Mouse (Mus musculus) gastrocnemius, postnatal 25 days (tissue): ENCODE results near the gene Ncbp2. TPM values are rescaled to one million over a fixed set of nuclear protein-coding genes. Genes with fewer than 3 reads are reported as not detected.

Experiments used
- DNase-seq: peaks from one replicate; pipeline ENCODE4 v3.0.0; 2022
- long read RNA-seq, 2 experiments: library from polyadenylated mRNA; stranded (forward); transcript quantifications; one replicate each; pipeline ENCODE4 v2.0.0; 2021
- total RNA-seq, 2 experiments: library from RNA; stranded (reverse); gene quantifications; 1 replicate in 1 of 2; 2 replicates in 1 of 2; pipeline ENCODE4 v1.2.3; 2021

Gene Ncbp2
- total RNA-seq, result 10 to 100 TPM; 14.5 to 15.3 TPM
- long read RNA-seq, experiment 1, transcript Ncbp2-201 (4 exons, 2,070 nt), result major isoform, 31 of 35 reads
- long read RNA-seq, experiment 1, partial matches to known transcripts, result 1 of 35 reads
- long read RNA-seq, experiment 1, other reads (novel, unspliced or antisense), result 3 of 35 reads
- long read RNA-seq, experiment 2, transcript Ncbp2-201 (4 exons, 2,070 nt), result major isoform, 28 of 32 reads
- long read RNA-seq, experiment 2, partial matches to known transcripts, result 1 of 32 reads
- long read RNA-seq, experiment 2, other reads (novel, unspliced or antisense), result 3 of 32 reads

DNA sequence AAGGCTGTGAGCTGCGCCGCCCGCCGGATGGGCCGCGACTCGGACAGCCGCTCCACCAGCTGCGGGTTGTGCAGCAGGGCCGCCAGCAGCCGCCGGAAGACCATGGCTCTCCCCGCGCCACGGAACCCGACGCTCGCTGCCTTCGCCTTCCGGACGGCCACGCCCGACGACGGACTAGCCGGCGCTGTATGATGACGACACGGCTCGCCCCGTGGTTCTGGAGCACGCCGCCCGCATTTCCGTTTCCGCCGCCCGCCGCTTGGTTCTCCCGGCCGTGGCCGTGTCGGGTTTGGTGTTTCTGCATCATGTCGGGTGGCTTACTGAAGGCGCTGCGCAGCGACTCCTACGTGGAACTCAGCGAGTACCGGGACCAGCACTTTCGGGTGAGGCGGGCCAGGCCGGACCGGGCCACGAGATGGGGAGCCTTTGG is at the start of gene Ncbp2, which contains the start of gene 0610012G03Rik:
Gene Ncbp2 (plus strand): TSS at position 169 of the 430 bp plus-strand sequence.
Gene 0610012G03Rik (minus strand): TSS at position 150 of the 430 bp plus-strand sequence.
- DNase-seq, result peak; percentile 93

DNA sequence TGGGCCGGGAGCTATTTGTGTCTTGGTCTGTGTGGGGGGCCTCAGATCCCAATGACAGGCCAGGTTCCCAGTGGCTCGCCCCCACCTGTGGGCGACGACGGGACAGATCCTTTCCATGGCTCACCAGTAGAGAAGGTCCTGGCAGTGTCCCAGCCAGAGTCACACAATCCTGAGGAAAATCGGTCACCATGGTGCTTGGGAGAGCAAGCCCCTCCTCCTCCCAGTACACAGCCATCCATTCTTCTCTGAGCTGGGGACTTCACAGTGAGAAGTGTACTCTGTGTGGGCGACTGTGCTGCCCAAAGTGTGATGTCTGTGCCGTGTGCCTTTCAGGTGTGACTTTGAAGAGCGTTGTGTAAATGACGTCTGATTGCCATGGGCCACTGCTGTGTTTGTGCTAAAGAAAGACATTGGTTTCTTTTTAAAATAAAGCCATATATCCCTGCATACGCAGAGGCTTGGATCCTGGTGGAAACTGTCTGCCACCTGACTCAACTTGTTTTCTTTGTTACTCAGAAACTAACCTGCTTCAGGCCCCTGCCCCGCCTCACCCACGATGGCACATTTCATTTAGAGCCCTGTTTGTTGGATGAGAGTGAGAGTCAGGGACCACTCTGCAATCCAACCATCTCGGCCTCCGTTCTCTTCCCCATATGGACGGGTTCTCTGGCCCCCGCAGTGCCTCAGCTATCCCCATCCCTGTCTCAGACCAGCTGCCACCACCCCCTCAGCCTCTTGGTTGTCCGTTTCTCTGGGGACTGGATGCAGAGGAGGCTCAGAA is 49.6 kb upstream of the Ncbp2 start:
- DNase-seq, result no peak

DNA sequence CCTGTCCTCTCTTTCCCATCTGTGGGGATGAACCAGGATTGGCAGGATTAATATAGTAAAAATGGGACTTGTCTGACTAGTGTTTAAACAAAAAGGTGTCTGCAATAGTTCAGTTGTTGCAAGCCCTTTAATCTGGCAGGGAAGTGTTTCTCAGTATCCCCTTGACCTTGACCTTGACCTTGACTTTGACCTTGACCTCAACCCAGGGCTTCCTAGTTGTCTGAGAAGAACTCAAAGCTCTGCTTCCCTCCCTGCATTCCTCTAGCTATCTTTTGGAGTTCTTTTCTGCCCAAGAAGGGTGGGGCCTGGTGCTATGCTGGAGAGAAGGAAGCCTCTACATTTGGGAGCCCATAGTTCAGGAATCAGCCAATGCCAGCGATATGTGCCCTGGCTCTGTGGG is 46.4 kb upstream of the Ncbp2 start:
- no peak for DNase-seq

DNA sequence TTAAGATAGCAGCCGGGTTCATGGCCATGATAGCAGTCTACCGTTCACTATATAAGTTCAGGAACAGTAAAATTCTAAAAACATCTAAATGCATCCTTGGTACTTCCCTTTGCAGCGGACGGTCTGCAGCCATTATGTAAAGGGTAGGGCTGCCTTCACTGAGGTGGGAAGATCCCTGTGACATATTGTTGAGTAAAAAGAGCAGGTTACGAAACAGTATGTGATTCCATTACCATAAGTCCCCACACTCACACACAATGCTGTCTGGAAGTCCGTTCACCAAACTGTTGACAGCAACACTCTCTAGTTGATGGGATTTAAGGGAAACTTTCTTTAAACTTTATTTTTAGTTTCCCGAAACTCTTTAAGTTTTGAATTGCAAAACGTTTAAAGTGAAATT is 45.1 kb upstream of the Ncbp2 start:
- DNase-seq, result no peak

DNA sequence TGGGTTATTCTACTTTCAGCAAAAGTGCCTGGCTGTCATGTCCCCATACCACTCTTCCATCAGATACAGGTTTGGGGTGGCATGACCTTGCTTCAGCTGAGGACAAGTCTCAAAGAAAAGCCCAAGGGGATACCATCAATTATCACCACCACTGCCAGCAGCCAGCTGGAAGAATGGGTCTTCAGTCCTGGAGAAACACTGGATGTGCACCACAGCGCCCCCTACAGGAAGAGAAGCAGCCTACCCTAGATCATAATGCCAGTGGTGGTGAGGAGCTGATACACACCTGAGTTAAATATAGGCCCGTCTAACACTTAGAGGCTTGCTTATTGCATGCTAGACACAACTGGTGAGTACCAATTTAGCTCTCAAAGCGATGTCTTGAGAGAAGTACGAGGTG is 43.0 kb upstream of the Ncbp2 start:
- no peak for DNase-seq

DNA sequence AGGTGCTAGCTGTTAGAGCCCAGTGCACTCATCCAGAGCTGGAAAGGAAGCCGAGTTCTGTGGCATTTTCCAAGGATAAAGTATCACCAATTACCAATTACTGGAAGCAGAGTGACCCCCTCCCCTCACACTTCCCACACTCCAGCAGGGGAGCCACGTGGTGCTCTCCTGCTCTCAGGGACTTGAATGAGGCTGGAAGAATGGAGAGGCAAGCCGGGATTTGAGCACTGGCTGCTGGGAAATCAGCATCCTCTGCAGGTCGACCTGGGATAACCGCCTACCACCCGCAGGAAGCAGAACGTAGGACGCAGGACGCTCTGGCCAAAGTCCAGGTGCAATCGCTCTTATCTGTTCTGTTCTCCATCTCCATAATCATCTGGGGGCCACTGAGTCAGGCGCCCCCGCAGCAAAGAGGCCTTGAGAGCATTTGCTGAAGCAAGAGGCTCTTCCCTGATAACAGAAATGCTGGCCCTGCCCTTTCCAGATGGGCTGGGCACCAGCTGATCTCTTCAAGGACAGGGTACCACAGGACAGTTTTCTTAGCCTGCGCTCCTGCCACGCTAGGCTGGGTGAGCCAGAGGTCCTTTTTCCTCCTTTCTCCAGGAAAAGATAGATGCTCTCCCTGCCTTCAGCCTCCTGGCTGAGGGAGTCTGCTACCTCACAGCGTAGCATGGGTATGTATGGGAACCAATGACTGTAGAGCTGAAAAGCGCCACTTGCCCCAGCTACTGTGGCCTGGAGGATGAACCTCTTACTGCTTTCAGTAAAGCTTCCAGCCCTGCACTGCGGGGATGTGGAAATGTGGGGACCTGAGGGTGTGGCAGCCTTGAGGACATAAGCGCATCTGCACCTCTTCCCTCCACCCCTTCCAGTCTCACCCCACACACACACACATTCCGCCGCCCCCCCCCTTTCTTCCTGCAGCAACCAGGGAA is 42.2 kb upstream of the Ncbp2 start:
- no peak for DNase-seq

DNA sequence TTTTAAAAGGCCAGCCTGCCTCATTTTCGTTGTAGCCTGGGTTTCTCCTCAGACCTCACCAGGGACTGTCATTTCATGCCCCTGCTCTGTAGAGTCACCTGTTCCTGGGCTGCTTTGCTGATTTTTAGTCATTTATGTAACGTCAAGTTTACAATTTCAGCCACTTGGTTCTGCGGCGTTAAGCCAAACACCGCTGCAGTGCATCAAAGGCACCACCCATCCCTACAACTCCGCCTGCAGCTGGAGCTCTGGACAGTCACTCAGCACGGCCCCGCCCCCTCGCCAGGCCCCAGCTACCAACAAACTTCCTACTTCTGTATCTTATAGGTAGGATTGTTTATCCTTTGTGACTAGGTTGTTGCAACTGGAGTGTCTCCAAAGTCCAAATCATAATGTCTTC is 41.4 kb upstream of the Ncbp2 start:
- DNase-seq, result no peak

DNA sequence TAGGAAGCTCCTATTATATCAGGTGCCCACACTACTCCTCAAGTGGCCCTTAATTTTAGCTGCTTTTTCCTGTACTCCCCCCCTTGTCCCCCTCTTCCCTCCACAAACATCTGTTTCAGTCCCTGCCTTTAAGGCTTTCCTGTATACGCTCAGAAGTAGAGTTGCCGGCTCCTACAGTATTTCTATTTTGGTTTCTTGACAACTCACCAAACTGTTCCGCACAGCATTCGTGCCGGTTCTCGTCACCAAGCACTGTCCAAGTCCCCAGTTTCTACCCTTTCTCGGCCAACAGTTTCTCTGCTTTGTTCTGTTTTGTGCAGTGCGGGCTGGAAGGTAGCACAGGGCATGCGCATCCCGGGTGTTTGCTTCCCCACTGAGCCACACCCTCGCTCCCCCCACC is 39.4 kb upstream of the Ncbp2 start:
- no peak for DNase-seq

DNA sequence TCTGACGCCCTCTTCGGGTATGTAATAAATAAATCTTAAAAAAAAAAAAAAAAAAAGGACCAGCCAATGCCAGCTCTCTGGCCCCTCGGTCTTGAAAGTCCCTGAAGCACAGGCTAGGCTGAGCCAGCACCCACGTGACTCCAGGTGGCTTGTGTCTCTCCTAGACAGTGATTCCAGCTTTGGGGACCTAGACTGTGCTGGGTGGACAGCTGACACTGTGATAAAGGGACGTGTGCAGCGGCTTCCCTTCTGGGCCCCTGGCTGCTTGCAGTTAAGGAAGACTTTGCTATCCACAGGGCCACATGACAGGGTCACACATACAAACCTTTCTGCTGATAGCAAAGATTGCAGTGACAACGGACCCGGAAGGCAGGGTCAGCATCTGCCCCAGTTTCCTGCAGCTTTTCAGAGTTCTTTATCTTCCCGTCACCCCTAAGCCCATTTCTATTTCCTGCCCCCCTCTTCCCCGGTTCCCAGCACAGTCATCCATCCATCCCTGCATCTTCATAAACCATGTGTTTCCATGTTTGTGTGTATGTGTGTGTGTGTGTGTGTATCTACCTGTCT is 37.9 kb upstream of the Ncbp2 start:
- no peak for DNase-seq

DNA sequence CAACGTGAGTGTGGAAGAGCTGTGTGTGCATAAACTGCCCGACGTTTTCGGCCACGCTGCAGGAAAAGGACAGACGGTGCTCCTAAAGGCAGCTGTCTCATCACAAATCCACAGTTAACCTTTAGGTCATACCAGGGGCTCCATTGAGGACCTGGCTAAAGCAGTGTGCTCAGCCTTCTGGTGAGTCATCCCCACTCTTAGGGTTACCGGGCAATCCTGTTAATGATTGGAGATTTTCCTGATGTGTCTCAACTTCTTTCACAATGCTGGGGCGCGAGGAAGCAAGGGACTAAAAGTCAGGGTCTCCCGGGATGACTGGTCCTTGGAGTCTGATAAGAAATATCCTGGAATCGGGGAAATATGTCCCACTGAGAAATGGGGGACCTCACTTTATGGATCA is 30.5 kb upstream of the Ncbp2 start:
- no peak for DNase-seq

DNA sequence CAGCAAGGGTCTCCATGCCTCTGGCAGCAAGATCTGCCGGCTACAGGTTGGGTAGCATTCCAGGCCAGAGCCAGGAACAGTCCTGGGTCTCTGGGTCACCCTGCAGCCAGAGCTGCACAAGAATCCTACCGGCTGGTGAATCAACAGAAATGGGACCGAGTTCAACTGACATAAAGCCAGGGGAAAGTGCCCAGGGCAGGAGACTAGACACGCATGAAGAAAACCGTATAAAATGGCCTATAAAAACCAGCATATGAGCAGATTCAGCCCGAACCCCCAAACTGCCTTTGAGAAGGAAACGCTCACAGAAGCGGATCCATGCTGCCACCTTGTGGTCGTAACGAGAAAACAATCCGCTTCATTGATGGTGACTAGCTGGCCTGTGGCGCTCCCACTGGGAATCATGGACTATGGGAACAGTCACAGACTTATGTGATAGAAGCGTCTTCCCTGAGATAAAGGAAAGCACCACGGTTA is 30.0 kb upstream of the Ncbp2 start:
- DNase-seq, result peak; percentile 42

DNA sequence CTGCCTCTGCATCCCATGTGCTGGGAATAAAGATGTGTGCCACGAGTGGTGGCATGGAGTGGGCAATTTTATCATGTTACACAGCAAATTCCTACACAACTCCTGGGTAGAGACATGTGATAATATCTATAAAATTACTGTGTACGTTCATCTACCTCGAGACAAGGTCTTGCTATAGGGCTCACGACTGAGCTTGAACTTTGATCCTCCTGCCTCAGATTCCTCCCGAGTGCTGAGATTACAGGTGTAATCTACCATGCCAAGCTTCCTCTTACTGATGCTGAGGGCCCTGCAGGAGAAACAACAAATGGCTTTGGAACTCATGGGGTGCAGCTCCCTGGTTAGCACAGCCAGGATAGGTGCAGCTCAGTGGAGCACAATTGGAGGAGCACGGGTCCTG is 23.9 kb upstream of the Ncbp2 start:
- DNase-seq, result no peak

DNA sequence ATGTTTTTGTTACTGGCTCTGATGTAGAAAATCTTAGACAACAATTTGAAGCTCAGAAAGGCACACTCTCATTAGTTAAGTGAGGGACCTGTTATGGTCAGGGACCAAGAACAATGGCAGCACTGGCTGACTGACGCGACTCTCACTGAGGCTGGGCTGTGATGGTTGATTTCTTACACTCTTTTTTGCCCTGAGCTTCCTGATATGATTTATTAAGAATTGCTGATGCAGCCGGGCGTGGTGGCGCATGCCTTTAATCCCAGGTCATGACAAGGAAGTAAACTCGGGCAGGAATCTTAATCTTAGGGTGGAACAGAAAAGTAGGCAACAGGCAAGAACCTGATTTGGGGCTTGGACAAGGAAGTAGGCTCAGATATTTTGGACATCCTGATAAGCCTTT is 22.2 kb upstream of the Ncbp2 start:
- DNase-seq, result no peak

DNA sequence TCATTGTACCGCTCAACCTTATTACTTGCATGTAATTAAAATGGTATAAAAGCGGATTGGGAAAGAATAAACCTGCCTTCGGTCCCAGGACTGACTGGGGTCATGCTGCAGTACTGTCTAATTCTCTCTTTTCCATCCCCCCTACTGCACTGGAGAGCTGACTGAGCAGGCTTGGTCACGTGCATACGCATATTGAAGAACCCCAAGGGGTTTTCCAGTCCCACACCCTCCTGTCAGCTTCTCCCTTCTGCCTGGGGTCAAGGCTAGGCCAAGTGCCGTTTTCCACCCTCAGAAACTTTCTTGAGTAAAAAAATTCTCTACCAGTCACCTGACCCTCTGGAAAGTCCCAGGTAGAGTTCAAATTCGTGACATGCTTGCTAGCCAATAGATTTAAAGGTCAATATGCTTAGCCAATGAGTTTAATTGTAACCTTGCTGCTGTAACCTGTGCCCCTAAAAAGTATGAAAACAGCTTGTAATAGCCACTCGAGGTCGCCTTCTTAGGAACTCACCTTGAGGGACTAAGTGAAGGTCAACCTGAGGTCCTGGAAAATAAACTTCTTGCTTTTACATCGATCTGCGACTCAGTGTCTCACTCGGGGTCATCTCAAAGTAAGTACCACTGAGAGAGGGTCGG is 21.6 kb upstream of the Ncbp2 start:
- no peak for DNase-seq

DNA sequence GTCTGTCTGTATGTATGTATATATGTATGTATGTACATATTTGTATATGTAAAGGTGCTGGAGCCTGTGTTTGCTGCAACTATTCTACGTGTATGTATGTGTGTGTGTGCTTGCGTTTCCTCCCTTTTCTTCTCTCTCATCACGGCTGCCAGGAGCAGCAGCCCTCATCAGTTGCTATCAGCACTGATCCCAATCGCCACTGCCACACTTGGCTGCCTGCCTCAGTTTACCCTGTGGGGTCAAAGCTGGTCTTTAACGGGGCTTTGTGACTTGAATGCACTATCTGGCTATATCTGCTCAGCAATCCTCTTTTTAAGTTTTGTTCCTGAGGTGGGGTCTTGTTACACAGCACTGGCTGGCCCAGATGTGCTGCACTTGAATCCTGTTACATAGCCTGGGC is 20.9 kb upstream of the Ncbp2 start:
- DNase-seq, result no peak

DNA sequence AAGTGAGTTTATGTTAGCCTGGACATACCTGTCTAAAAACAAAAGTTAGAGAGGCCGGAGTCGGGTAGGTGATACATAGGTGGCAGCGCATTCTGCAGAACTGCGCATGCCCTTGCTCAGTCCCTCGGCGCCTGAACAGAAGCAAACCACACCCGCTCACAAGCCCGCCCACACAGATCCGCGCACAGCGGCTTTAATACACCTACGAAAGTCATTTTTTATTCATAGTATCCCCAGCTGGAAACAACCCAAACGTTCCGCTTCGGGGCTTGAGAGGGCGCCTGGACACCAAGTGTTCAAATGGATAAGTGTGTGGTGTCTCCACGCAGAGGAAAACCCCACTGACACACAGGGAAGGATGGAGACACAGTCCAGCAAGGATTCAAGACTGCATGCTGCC is 17.0 kb upstream of the Ncbp2 start:
- DNase-seq, result no peak

DNA sequence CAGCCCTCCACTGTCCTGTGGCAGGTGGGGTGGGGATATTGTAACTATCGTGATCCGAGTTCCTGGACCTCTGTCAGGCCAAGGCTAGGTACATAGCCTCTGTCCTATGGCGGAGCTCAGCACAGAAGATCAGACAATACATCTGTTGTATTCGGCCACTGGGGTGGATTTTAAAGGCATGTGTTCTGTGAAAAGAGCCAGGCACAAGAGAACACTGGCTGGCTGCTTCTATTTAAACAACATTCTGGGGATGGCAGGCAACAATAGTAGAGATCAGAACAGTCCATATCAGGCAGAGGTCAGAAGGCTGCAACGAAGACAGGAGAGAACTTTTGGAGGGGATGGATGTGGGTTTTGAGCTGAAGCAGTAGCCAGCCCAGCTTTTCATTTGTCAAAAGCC is 16.1 kb upstream of the Ncbp2 start:
- no peak for DNase-seq

DNA sequence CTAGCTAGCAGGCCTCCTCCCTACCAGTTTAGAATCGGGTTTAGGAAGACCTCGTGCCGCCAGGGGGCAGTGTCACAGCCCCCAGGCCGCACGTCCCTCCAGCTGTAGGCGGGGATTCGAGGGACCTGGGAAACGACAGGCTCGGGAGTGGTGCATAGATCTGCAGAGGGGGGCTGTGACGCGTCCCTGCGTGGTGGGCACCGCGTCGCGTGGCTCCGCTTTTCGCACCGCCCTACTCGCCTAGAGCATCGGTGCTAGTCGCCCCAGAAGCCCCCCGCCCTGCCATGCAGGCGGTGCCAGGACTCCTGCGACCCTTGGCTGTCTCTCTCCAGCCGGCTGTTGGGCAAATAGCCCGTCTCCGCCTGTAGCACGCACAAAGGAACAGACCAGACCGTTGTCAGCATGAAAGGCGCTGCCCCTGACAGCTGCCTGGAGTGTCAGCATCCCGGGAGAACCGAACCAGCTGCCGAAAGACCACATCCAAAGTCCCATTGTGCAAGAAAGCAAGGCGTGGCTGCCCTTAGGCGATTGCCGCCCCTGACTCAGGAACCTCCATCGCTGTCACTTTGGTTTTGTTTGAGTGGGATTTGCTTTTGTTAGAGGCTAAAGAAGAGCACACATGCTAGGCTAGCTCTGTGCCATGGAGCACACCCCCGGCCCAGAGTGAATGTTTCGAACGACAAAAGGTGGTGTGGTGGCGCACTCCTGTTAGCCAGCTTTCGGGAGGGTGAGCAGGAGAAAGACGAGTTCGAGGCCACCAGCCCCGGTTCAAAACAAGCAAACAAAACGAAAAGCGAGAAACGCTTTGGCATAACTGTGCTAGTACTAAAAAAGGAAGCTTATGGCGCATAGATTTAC is 15.2 kb upstream of the Ncbp2 start:
- peak; percentile 89 for DNase-seq

DNA sequence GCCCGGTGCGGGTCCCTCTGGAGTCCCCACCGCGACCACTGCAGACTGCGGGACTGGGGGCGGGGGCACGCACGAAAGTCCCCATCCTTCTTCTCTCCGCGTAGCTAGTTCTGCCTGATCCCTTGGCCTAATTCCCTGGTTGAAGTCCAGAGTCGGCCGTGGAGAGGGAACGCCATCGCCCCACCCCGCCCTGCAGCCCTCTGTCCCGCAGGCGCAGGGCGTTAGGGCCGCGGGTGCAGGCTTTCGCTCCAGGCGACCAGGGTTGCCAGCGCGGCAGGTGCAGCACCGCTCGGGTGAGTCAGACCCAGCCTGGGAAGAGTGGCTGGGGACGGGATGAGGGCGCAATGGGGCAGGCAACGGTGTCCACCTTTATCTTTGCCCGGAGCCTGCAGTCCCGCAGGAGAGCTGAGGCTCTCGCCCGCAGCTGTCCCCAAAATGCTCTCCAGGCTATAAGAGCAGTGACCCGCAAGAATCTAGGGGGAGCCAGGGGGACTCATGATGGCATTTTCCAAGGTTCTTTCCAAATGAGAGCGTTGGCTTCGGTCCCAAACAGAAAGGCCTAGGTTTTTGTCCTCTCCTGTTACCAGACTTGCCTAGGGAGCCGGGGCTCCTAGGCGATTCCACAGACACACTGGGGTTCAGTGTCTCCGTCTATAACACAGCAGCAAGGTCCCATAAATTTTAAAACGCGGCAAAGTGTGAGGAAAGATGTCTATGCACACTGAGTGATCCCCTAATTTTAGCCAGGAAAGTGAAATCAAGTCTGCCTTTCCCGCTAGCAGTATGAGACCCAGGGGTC is 14.4 kb upstream of the Ncbp2 start, which contains the start of gene Pigz:
Gene Pigz (plus strand): TSS at position 101 of the 799 bp plus-strand sequence.
- DNase-seq, result peak; percentile 60
